Mouse (Mus musculus) cerebellum, postnatal 36 days (tissue): ENCODE data around the gene Epb42.
"Not testable (repeated sequence)": the region's sequence is repeated elsewhere in the genome, so short reads cannot be mapped to it uniquely, and the experiment has no call there.

ENCODE experiments used
- DNase-seq, 2 experiments: peaks; one replicate each; pipeline ENCODE4 v3.0.0; 2021 to 2022; ENCODE audit warnings: mixed read lengths in 2 of 2

Gene Epb42

GRCm38 (mm10) chr2:121036733-121037341 is at the start of gene Epb42:
Gene Epb42 (minus strand): TSS chr2:121037072.
- no peak for DNase-seq

- peak; percentile 60 to 65 for DNase-seq
These were observed 48.8 kb upstream of the Epb42 start, which contains the start of gene Tgm5 for GRCm38 (mm10) chr2:121085480-121086185. Gene Tgm5 (minus strand): TSS chr2:121085841.

- DNase-seq: no peak
These were observed 45.8 kb upstream of the Epb42 start for GRCm38 (mm10) chr2:121082626-121083025.

- DNase-seq: no peak
These were observed 37.9 kb upstream of the Epb42 start for GRCm38 (mm10) chr2:121074747-121075146.

GRCm38 (mm10) chr2:121071871-121072270 is 35.0 kb upstream of the Epb42 start:
- DNase-seq: no peak

GRCm38 (mm10) chr2:121069506-121069905 is 32.6 kb upstream of the Epb42 start:
- no peak for DNase-seq

GRCm38 (mm10) chr2:121067116-121067515 is 30.2 kb upstream of the Epb42 start:
- DNase-seq: no peak

GRCm38 (mm10) chr2:121061315-121061714 is 24.4 kb upstream of the Epb42 start:
- DNase-seq: no peak

- DNase-seq: no peak
These were observed 21.1 kb upstream of the Epb42 start for GRCm38 (mm10) chr2:121057997-121058396.

GRCm38 (mm10) chr2:121055915-121056314 is 19.0 kb upstream of the Epb42 start:
- DNase-seq: no peak

GRCm38 (mm10) chr2:121054060-121054459 is 17.2 kb upstream of the Epb42 start:
- DNase-seq: peak; percentile 22 to 33

GRCm38 (mm10) chr2:121052176-121052575 is 15.3 kb upstream of the Epb42 start:
- no peak for DNase-seq

GRCm38 (mm10) chr2:121045653-121046052 is 8.8 kb upstream of the Epb42 start:
- no peak for DNase-seq

- peak; percentile 47 to 57 for DNase-seq
These were observed 4.2 kb upstream of the Epb42 start for GRCm38 (mm10) chr2:121041098-121041497.

GRCm38 (mm10) chr2:121039382-121039781 is 2.5 kb upstream of the Epb42 start:
- DNase-seq: no peak

- DNase-seq: not testable (repeated sequence)
These were observed 2.0 kb upstream of the Epb42 start for GRCm38 (mm10) chr2:121038851-121039250.

GRCm38 (mm10) chr2:121022918-121023317 is 14.0 kb downstream of the Epb42 start:
- DNase-seq: no peak

GRCm38 (mm10) chr2:121017151-121017550 is 19.7 kb downstream of the Epb42 start:
- no peak for DNase-seq

- no peak for DNase-seq
These were observed 20.6 kb downstream of the Epb42 start for GRCm38 (mm10) chr2:121016226-121016625.

- no peak for DNase-seq
These were observed 21.4 kb downstream of the Epb42 start for GRCm38 (mm10) chr2:121015507-121015906.

- DNase-seq: no peak
These were observed 24.2 kb downstream of the Epb42 start for GRCm38 (mm10) chr2:121012676-121013075.

GRCm38 (mm10) chr2:121009071-121009677 is 27.7 kb downstream of the Epb42 start:
- no peak for DNase-seq

- DNase-seq: no peak
These were observed 28.2 kb downstream of the Epb42 start for GRCm38 (mm10) chr2:121008664-121009007.
